Mouse (Mus musculus) neural tube, embryonic 11.5 days (tissue): ENCODE measurements around the gene Fam8a1. TPM values are rescaled to one million over a fixed set of nuclear protein-coding genes. Genes with fewer than 3 reads are reported as not detected.

ENCODE experiments used
- ATAC-seq: fragments of 200-750 bp; cut with Nextera tagmentation; 2 replicates; pipeline ENCODE4 v1.8.0; 2017; ENCODE audit warnings: moderate number of reproducible peaks, mild to moderate bottlenecking, moderate TSS enrichment, moderate library complexity; ENCODE audit not compliant: insufficient read depth, low FRiP score, low TSS enrichment
- DNase-seq: peaks from one replicate; pipeline ENCODE4 v3.0.0-alpha.2; 2015; ENCODE audit warnings: low spot score
- H3K27ac ChIP-seq: fragments of 300-500 bp; sonication (generic); 2 replicates; pipeline ENCODE4 v1.5.1; 2014; ENCODE audit warnings: low read depth, mild to moderate bottlenecking, low read length
- H3K27me3 ChIP-seq: fragments of 300-500 bp; sonication (generic); 2 replicates; pipeline ENCODE4 v1.6.1; 2014; ENCODE audit warnings: mild to moderate bottlenecking, low read length, mixed read lengths; ENCODE audit not compliant: control insufficient read depth, insufficient read depth
- H3K36me3 ChIP-seq: fragments of 300-500 bp; sonication (generic); 2 replicates; pipeline ENCODE4 v1.6.1; 2014; ENCODE audit warnings: mild to moderate bottlenecking, low read length, moderate library complexity, mixed read lengths; ENCODE audit not compliant: control insufficient read depth, insufficient read depth
- H3K4me1 ChIP-seq: fragments of 300-500 bp; sonication (generic); 2 replicates; pipeline ENCODE4 v1.6.1; 2014; ENCODE audit warnings: low read length, mixed read lengths; ENCODE audit not compliant: control insufficient read depth, insufficient read depth
- H3K4me2 ChIP-seq: fragments of 300-500 bp; sonication (generic); 2 replicates; pipeline ENCODE4 v1.6.1; 2014; ENCODE audit warnings: low read depth, mild to moderate bottlenecking, moderate library complexity
- H3K4me3 ChIP-seq: fragments of 300-500 bp; sonication (generic); 2 replicates; pipeline ENCODE4 v1.5.1; 2014; ENCODE audit warnings: low read depth, low read length
- H3K9ac ChIP-seq: fragments of 300-500 bp; sonication (generic); 2 replicates; pipeline ENCODE4 v1.6.1; 2014; ENCODE audit warnings: mild to moderate bottlenecking, low read length
- H3K9me3 ChIP-seq: fragments of 300-500 bp; sonication (generic); 2 replicates; pipeline ENCODE4 v1.6.1; 2016; ENCODE audit warnings: low read length; ENCODE audit not compliant: control insufficient read depth
- WGBS: fragments of 180-500 bp; shearing (Covaris S2); extraction: QIAGEN DNeasy Blood & Tissue Kit; methylation state at CpG from one replicate; pipeline ENCODE4 v1.1.7; 2014; 5-methylcytosine and 5-hydroxymethylcytosine counted together
- polyA plus RNA-seq: library from polyadenylated mRNA; unstranded; fragments of >200 nt; fragmentation: Nextera tagmentation; extraction: Ambion mirVana; gene quantifications from 2 replicates; pipeline ENCODE4 v1.2.1, GENCODE M21; 2014

The Fam8a1 gene
- polyA plus RNA-seq, 1 experiment from 2014 or later: 14.1 TPM

DNA sequence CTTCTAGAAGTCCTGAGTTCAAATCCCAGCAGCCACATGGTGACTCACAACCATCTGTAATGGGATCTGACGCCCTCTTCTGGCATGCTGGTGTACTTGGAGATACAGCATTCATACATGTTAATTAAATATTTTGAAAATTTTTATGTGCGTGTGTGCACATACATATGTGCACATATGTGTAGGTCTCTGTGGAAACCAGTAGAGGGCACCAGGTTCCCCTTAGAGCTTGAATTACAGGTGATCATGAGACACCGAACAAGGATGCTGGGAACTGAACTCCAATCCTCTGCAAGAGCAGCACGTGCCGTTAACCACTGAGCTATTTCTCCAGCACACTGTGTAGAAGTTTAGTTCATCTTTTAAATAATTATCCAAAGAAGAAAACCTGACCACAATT lies 10.1 kb upstream of the Fam8a1 start:
- H3K9ac ChIP-seq: no peak overlapping the region
- H3K4me3 ChIP-seq: no peak overlapping the region
- no peaks in the 10 kb centered on the region for H3K27me3 ChIP-seq
- H3K27ac ChIP-seq: no peak overlapping the region
- H3K4me1 ChIP-seq: no peaks in the 10 kb centered on the region
- no peak overlapping the region for H3K4me2 ChIP-seq
- DNase-seq (no peak), ATAC-seq (no peak)
- 87% methylated on average over 5 of the region's 5 CpGs for WGBS
- no peaks in the 10 kb centered on the region for H3K36me3 ChIP-seq
- no peaks in the 10 kb centered on the region for H3K9me3 ChIP-seq

DNA sequence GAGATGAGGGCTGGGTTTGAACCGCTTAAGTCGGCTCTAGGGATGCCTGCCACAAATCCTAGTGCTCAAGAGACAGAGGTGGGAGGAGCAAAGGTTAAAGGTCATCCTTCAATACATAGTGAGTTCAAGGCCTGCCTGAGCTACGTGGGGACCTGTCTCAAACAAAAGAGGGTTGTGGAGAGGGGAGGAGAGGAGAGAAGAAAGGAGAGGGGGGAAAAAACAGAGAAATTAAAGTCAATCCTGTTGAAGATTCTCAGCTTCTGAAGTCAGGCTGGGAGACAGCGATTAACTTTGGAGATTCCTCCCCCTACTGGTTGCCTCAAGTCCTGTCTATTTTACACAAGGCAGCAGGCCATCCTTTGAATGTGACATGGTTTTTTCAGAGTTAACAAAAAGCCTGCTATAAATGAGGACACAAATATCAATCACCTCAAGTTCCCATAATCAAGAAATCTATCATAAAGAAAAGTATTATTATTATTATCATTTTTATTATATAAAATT lies 5.8 kb upstream of the Fam8a1 start:
- no peak for ATAC-seq
- Histone ChIP-seq H3K4me2 (no peak overlapping the region), H3K9me3 (no peaks in the 10 kb centered on the region), H3K4me3 (no peak overlapping the region), H3K27me3 (no peaks in the 10 kb centered on the region), H3K4me1 (no peaks in the 10 kb centered on the region), H3K9ac (no peak overlapping the region), H3K27ac (no peak overlapping the region), H3K36me3 (no peaks in the 10 kb centered on the region)
- peak; percentile 36 for DNase-seq
- 34% methylated on average over 4 of the region's 4 CpGs for WGBS

DNA sequence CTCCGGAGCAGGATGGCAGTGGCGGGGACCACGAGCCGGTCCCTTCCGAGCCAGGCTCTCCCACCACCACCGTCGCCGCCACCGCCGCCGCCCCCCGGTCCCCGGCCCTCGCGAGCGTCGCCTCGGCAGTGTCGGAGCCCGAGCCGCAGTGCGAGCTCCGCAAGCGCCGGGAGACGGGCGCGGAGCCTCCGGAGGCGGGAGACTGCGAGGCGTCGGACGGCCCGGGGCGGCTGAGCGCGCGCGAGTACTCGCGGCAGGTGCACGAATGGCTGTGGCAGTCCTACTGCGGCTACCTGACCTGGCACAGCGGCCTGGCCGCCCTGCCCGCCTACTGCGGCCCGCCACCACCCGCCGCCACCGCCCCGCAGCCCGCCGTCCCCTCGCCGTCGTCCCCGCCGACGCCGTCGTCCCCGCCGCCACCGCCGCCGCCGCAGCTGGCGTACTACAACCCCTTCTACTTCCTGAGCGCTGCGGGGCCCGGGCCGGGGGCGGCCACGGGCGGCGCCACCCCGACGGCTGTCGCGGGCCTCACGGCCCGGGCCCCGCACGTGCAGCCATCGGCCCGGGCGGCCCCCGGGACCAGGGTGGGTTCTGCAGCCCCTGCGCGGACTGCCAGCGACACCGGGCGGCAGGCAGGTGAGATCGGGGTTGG lies 424 bp downstream of the Fam8a1 start:
- 1% methylated on average over 27 of the region's 96 CpGs for WGBS

DNA sequence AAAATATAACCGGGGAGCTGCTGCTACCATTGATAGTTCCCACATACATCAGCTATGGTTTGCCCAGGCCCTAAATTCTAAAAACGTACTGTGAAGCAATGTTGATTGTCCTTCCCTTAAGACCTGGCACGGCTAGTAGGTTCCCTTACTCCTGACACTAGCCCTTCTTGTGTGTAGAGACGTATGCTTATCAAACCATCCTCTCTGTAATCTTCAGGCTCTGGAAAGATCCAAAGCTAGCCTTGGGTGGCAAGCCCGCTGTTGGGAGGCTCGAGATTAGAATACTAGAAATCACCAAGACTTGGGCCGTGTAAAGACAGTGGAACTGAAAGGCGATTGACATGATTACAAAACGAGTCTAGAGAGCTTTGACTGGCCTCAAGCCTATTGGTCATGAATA lies 1.2 kb downstream of the Fam8a1 start:
- H3K36me3 ChIP-seq: no peaks in the 10 kb centered on the region
- H3K4me2 ChIP-seq: peak overlapping the region; percentile 71
- no peak overlapping the region; the same call in 1 of the 2 replicates for H3K9ac ChIP-seq
- peaks cover 8% of the 10 kb centered on the region; the same call in 1 of the 2 replicates for H3K4me1 ChIP-seq
- peak overlapping the region; percentile 91 for H3K4me3 ChIP-seq
- H3K27ac ChIP-seq: no peak overlapping the region
- WGBS: 72% methylated on average over 9 of the region's 9 CpGs
- ATAC-seq (no peak), DNase-seq (no peak)
- H3K27me3 ChIP-seq: no peaks in the 10 kb centered on the region
- no peaks in the 10 kb centered on the region for H3K9me3 ChIP-seq

More for the DNA sequence above, 424 bp downstream of the Fam8a1 start:
- peak overlapping the region; percentile 81 for H3K9ac ChIP-seq
- H3K4me3 ChIP-seq: peak overlapping the region; percentile 91
- H3K27me3 ChIP-seq: no peaks in the 10 kb centered on the region
- peak overlapping the region; percentile 71 for H3K4me2 ChIP-seq
- H3K4me1 ChIP-seq: peaks cover 8% of the 10 kb centered on the region; the same call in 1 of the 2 replicates
- H3K9me3 ChIP-seq: no peaks in the 10 kb centered on the region
- ATAC-seq (peak; percentile 67), DNase-seq (peak; percentile 26)
- no peaks in the 10 kb centered on the region for H3K36me3 ChIP-seq
- peak overlapping the region; percentile 69; the same call in 1 of the 2 replicates for H3K27ac ChIP-seq

DNA sequence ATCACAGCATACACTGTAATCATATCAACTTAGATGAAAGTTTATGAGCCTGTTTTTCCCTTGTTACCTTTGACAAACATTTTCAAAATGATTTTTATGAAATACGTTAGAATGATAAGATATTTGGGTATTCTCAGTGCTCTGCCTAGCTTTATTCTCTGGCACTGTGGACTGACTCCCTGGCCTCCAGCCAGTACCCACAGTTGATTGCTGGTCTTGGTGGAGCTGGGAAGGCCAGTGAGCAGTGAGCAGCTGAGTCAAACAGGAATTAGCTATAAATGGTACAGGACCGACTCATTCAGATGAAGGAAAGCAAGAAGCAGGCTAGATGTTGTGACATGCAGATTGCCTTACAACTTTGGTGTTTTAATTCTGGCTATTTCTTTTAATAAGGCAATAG lies 5.3 kb downstream of the Fam8a1 start:
- no peak overlapping the region for H3K27ac ChIP-seq
- no peaks in the 10 kb centered on the region for H3K9me3 ChIP-seq
- no peaks in the 10 kb centered on the region for H3K27me3 ChIP-seq
- no peak overlapping the region for H3K9ac ChIP-seq
- DNase-seq (no peak), ATAC-seq (no peak)
- no peaks in the 10 kb centered on the region; the same call in 1 of the 2 replicates for H3K36me3 ChIP-seq
- 85% methylated on average over 2 of the region's 2 CpGs for WGBS
- peaks cover 8% of the 10 kb centered on the region; the same call in 1 of the 2 replicates for H3K4me1 ChIP-seq
- no peak overlapping the region for H3K4me2 ChIP-seq
- H3K4me3 ChIP-seq: no peak overlapping the region

DNA sequence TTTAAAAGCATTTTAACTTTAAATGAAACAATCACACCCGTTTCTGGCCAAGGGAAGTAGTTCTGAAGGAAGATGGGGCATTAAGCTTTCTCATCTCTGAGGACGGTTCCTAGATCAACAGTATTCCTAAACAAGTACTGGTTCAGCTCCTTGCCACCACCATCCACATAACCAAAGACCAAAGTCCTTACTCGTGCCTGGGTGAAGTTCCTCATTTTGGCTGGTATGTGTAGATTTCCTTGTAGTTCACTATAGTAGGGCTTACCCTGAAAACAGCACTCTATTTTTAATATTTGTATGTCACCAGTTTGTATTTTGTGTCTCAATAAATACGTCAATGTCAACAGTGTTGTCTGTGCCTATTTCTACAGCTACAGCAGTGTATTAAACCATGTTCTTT lies 8.4 kb downstream of the Fam8a1 start:
- Histone ChIP-seq H3K9me3 (no peaks in the 10 kb centered on the region), H3K27me3 (no peaks in the 10 kb centered on the region), H3K27ac (no peak overlapping the region), H3K4me2 (no peak overlapping the region), H3K4me1 (no peaks in the 10 kb centered on the region), H3K36me3 (no peaks in the 10 kb centered on the region; the same call in 1 of the 2 replicates), H3K9ac (no peak overlapping the region), H3K4me3 (no peak overlapping the region)
- ATAC-seq (no peak), DNase-seq (no peak)
- WGBS: 88% methylated on average over 4 of the region's 4 CpGs

DNA sequence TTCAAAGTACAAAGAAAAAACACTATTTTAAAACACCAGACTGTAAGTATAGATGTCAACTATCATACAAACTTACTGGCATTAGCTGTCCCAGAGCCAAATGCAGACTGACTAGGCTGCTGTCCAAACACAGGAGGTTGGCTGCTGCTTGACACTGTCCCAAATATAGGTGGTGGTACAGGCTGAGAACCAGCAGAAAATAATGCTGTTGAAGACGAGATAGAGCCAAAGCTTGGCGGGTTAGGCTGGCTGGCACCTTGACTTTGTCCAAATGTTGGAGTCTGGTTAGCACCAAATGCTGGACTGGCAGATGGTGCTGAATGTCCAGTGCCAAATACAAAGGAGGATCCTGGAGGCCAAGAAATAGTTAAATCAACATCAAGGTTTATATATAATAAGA lies 13.6 kb downstream of the Fam8a1 start:
- 97% methylated on average over 2 of the region's 2 CpGs for WGBS
- Histone ChIP-seq H3K9ac (no peak overlapping the region), H3K9me3 (no peaks in the 10 kb centered on the region), H3K4me3 (no peak overlapping the region), H3K27me3 (no peaks in the 10 kb centered on the region), H3K4me1 (no peaks in the 10 kb centered on the region), H3K4me2 (no peak overlapping the region), H3K27ac (no peak overlapping the region), H3K36me3 (peaks cover 6% of the 10 kb centered on the region)
- ATAC-seq: no peak
- no peak for DNase-seq

DNA sequence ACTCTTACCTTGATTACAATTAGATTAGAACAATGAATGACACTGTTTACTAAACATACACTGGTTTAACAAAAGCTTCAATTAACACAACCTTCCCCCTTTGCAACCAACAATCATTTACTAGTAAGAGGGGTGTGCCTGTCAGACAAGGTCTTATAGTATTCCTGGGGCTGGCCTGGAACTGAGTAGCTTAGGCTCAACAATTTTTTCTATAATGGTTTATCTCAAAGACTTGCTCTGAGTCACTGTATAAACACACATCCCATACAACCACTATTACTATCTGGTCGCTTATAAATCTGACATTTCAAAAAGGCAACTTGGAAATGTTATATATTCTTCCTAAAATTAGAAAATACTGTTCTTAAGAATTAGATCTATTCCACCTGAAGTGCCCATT lies 14.0 kb downstream of the Fam8a1 start:
- H3K27me3 ChIP-seq: no peaks in the 10 kb centered on the region
- no peak overlapping the region for H3K4me3 ChIP-seq
- peaks cover 6% of the 10 kb centered on the region for H3K36me3 ChIP-seq
- H3K27ac ChIP-seq: no peak overlapping the region
- no peak overlapping the region for H3K9ac ChIP-seq
- ATAC-seq (no peak), DNase-seq (no peak)
- 92% methylated on average over 1 of the region's 1 CpGs for WGBS
- no peak overlapping the region for H3K4me2 ChIP-seq
- no peaks in the 10 kb centered on the region for H3K9me3 ChIP-seq
- H3K4me1 ChIP-seq: no peaks in the 10 kb centered on the region

DNA sequence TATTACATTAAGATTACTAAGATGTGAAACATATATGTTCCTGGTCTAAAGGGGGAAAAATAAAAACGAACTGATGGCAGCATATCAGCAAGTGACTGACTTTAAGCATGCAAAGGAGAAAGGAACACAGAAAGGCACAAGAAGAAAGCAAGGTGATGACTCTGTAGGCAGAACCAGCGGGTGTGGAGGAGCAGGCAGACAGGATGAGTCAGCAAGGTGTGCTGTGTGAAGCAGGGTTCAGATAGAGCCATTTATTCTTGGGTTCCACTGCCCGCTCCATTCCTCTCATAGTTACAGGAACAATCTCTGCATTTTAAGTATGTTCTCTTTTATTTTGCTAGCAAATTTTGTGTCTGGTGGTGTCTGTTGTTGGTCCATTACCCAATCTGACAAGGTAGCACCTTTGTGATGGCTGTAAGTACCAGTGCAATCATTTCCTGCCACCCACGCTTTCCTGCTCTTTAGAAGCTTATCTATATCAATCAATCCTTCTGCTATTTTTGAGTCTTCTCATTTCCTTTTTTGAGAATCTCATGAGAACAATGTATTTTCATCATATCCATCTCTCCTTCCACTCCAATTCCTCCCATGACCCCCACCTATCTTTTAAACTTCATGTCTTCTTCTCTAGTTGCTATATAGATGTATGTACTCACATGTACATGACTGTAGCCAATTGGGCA lies 21.4 kb downstream of the Fam8a1 start:
- H3K9ac ChIP-seq: no peak overlapping the region
- no peaks in the 10 kb centered on the region for H3K27me3 ChIP-seq
- H3K4me2 ChIP-seq: no peak overlapping the region
- ATAC-seq (no peak), DNase-seq (no peak)
- H3K27ac ChIP-seq: no peak overlapping the region
- H3K36me3 ChIP-seq: peaks cover 9% of the 10 kb centered on the region
- 95% methylated on average over 4 of the region's 4 CpGs for WGBS
- H3K4me1 ChIP-seq: no peaks in the 10 kb centered on the region
- no peak overlapping the region for H3K4me3 ChIP-seq
- H3K9me3 ChIP-seq: no peaks in the 10 kb centered on the region
